Mouse (Mus musculus) stomach, embryonic 14.5 days (tissue): Measurements from ENCODE around the gene Lyar. TPM values are rescaled to one million over a fixed set of nuclear protein-coding genes. Genes with fewer than 3 reads are reported as not detected.
A peak's percentile ranks its signal among the peaks of the same experiment; 100 is the strongest.

Experiments
- ATAC-seq: fragments of 200-750 bp; cut with Nextera tagmentation; 2 replicates; pipeline ENCODE4 v1.8.0; 2017; ENCODE audit warnings: low read depth, moderate TSS enrichment; ENCODE audit not compliant: insufficient number of reproducible peaks, insufficient read depth, low FRiP score
- H3K27ac ChIP-seq: fragments of 300-500 bp; sonication (generic); 2 replicates; pipeline ENCODE4 v1.5.1; 2014; ENCODE audit warnings: mild to moderate bottlenecking, low read length, moderate library complexity, mixed read lengths
- H3K27me3 ChIP-seq: fragments of 300-500 bp; sonication (generic); 2 replicates; pipeline ENCODE4 v1.6.1; 2014; ENCODE audit warnings: low read length, control low read depth, mixed read lengths; ENCODE audit not compliant: control insufficient read depth, insufficient read depth
- H3K36me3 ChIP-seq: fragments of 300-500 bp; sonication (generic); 2 replicates; pipeline ENCODE4 v1.6.1; 2014; ENCODE audit warnings: mild to moderate bottlenecking, control low read depth, low read length, moderate library complexity, mixed read lengths; ENCODE audit not compliant: control insufficient read depth, insufficient read depth
- H3K4me1 ChIP-seq: fragments of 300-500 bp; sonication (generic); 2 replicates; pipeline ENCODE4 v1.6.1; 2014; ENCODE audit warnings: low read length, control low read depth, mixed read lengths; ENCODE audit not compliant: control insufficient read depth, insufficient read depth
- H3K4me2 ChIP-seq: fragments of 300-500 bp; sonication (generic); replicated peaks from 2 replicates; pipeline ENCODE4 v1.6.1; 2014; ENCODE audit warnings: low read depth, low read length, control low read depth
- H3K4me3 ChIP-seq: fragments of 300-500 bp; sonication (generic); 2 replicates; pipeline ENCODE4 v1.5.1; 2014; ENCODE audit warnings: low read depth, low read length, control low read depth
- H3K9ac ChIP-seq: fragments of 300-500 bp; sonication (generic); replicated peaks from 2 replicates; pipeline ENCODE4 v1.6.1; 2014; ENCODE audit warnings: low read depth, mild to moderate bottlenecking, control low read depth, low read length, moderate library complexity, mixed read lengths
- H3K9me3 ChIP-seq: fragments of 300-500 bp; sonication (generic); 2 replicates; pipeline ENCODE4 v1.6.1; 2016; ENCODE audit warnings: low read depth, low read length, control low read depth; ENCODE audit not compliant: control insufficient read depth
- WGBS: fragments of 180-500 bp; shearing (Covaris S2); extraction: QIAGEN DNeasy Blood & Tissue Kit; methylation state at CpG from one replicate; pipeline ENCODE4 v1.1.7; 2014; 5-methylcytosine and 5-hydroxymethylcytosine counted together
- polyA plus RNA-seq: library from polyadenylated mRNA; unstranded; fragments of >200 nt; fragmentation: Nextera tagmentation; extraction: Ambion mirVana; gene quantifications from 2 replicates; pipeline ENCODE4 v1.2.1, GENCODE M21; 2014

The Lyar gene
- polyA plus RNA-seq, 1 experiment from 2014 or later = 90.3 TPM

GRCm38 (mm10) chr5:38236627-38237026 is 16.4 kb downstream of the Lyar start:
- Histone ChIP-seq H3K4me2 (no peak overlapping the region), H3K9ac (no peak overlapping the region), H3K27me3 (no peaks in the 10 kb centered on the region), H3K27ac (no peak overlapping the region), H3K4me3 (no peak overlapping the region), H3K36me3 (peaks cover 8% of the 10 kb centered on the region; the same call in 1 of the 2 replicates), H3K9me3 (no peaks in the 10 kb centered on the region), H3K4me1 (no peaks in the 10 kb centered on the region)
- 93% methylated on average over 2 of the region's 2 CpGs for WGBS
- no peak for ATAC-seq

GRCm38 (mm10) chr5:38240727-38241472 is 20.6 kb downstream of the Lyar start:
- H3K27ac ChIP-seq = no peak overlapping the region
- H3K36me3 ChIP-seq = no peaks in the 10 kb centered on the region
- H3K27me3 ChIP-seq = no peaks in the 10 kb centered on the region
- no peak overlapping the region for H3K4me3 ChIP-seq
- no peaks in the 10 kb centered on the region for H3K9me3 ChIP-seq
- no peak overlapping the region for H3K4me2 ChIP-seq
- 48% methylated on average over 5 of the region's 5 CpGs for WGBS
- peak; percentile 81 for ATAC-seq
- no peaks in the 10 kb centered on the region for H3K4me1 ChIP-seq
- H3K9ac ChIP-seq = no peak overlapping the region

GRCm38 (mm10) chr5:38241473-38241834 is 21.2 kb downstream of the Lyar start:
- 0 out of 2 replicates have a peak, but pooled peaks have one; percentile 5 for ATAC-seq
- Histone ChIP-seq H3K27me3 (no peaks in the 10 kb centered on the region), H3K36me3 (no peaks in the 10 kb centered on the region), H3K9ac (no peak overlapping the region), H3K4me3 (no peak overlapping the region), H3K4me1 (no peaks in the 10 kb centered on the region), H3K27ac (no peak overlapping the region), H3K4me2 (no peak overlapping the region), H3K9me3 (no peaks in the 10 kb centered on the region)
- 80% methylated on average over 3 of the region's 3 CpGs for WGBS

GRCm38 (mm10) chr5:38241966-38242365 is 21.7 kb downstream of the Lyar start:
- no peak overlapping the region for H3K4me3 ChIP-seq
- no peak overlapping the region for H3K4me2 ChIP-seq
- H3K9me3 ChIP-seq = no peaks in the 10 kb centered on the region
- no peak for ATAC-seq
- H3K4me1 ChIP-seq = no peaks in the 10 kb centered on the region
- no peaks in the 10 kb centered on the region for H3K27me3 ChIP-seq
- H3K9ac ChIP-seq = no peak overlapping the region
- no peaks in the 10 kb centered on the region for H3K36me3 ChIP-seq
- 83% methylated on average over 6 of the region's 6 CpGs for WGBS
- H3K27ac ChIP-seq = no peak overlapping the region

GRCm38 (mm10) chr5:38255195-38255594 is 34.9 kb downstream of the Lyar start:
- Histone ChIP-seq H3K4me2 (no peak overlapping the region), H3K4me3 (no peak overlapping the region), H3K27me3 (no peaks in the 10 kb centered on the region), H3K9ac (no peak overlapping the region), H3K36me3 (no peaks in the 10 kb centered on the region), H3K4me1 (no peaks in the 10 kb centered on the region), H3K9me3 (no peaks in the 10 kb centered on the region), H3K27ac (no peak overlapping the region)
- no peak for ATAC-seq
- 44% methylated on average over 4 of the region's 4 CpGs for WGBS

GRCm38 (mm10) chr5:38255644-38256043 is 35.4 kb downstream of the Lyar start:
- Histone ChIP-seq H3K27ac (no peak overlapping the region), H3K9ac (no peak overlapping the region), H3K9me3 (no peaks in the 10 kb centered on the region), H3K4me3 (no peak overlapping the region), H3K36me3 (no peaks in the 10 kb centered on the region), H3K27me3 (no peaks in the 10 kb centered on the region), H3K4me1 (no peaks in the 10 kb centered on the region; the same call in 1 of the 2 replicates), H3K4me2 (no peak overlapping the region)
- ATAC-seq = no peak
- 62% methylated on average over 3 of the region's 3 CpGs for WGBS

- no peak overlapping the region for H3K27ac ChIP-seq
- no peak overlapping the region for H3K4me2 ChIP-seq
- H3K36me3 ChIP-seq = no peaks in the 10 kb centered on the region
- 92% methylated on average over 1 of the region's 1 CpGs for WGBS
- no peaks in the 10 kb centered on the region for H3K27me3 ChIP-seq
- H3K9ac ChIP-seq = no peak overlapping the region
- H3K4me3 ChIP-seq = no peak overlapping the region
- H3K9me3 ChIP-seq = no peaks in the 10 kb centered on the region
- no peak for ATAC-seq
- H3K4me1 ChIP-seq = peaks cover 4% of the 10 kb centered on the region; the same call in 1 of the 2 replicates
These were observed 36.3 kb downstream of the Lyar start for GRCm38 (mm10) chr5:38256551-38256950.

GRCm38 (mm10) chr5:38258034-38258772 is 37.9 kb downstream of the Lyar start:
- peaks cover 9% of the 10 kb centered on the region for H3K36me3 ChIP-seq
- 80% methylated on average over 8 of the region's 8 CpGs for WGBS
- peaks cover 4% of the 10 kb centered on the region; the same call in 1 of the 2 replicates for H3K4me1 ChIP-seq
- ATAC-seq = no peak
- no peaks in the 10 kb centered on the region for H3K9me3 ChIP-seq
- no peak overlapping the region for H3K27ac ChIP-seq
- H3K27me3 ChIP-seq = no peaks in the 10 kb centered on the region
- H3K4me3 ChIP-seq = no peak overlapping the region
- H3K4me2 ChIP-seq = no peak overlapping the region
- no peak overlapping the region for H3K9ac ChIP-seq
